Mouse (Mus musculus) lung, adult 2 months (tissue): ENCODE data around the gene Sepsecs.

Experiments used
- CTCF ChIP-seq: fragments of 200-500 bp; IDR thresholded peaks from 2 replicates; pipeline ENCODE4 v1.5.1; 2011; ENCODE audit warnings: mild to moderate bottlenecking, low read length, control low read depth; ENCODE audit not compliant: insufficient read depth
- POLR2A ChIP-seq: fragments of 200-500 bp; IDR thresholded peaks from 2 replicates; pipeline ENCODE4 v1.6.1; 2011; ENCODE audit warnings: low read depth, mild to moderate bottlenecking, control low read depth, low read length, borderline replicate concordance; ENCODE audit errors: extremely low read depth

DNA sequence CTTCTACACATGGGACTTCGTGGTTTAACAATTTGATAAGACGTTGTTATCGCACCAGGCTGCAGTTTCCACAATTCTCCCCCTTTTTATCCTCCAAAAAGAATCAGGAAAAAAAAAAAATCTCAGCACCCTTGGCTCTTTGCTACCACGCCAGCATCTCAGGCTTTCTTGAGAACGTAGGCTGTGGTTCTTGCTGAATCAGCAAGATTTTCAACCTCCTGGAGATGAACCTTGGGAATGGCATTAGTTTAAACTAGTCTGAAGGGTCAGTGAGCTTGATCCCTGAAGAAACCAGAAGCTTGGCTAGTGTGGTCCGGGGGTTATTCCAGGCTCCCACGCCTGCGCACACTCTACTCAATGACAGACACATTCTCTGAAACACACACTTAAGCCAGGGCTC is 41.8 kb downstream of the Sepsecs start:
- TF ChIP-seq POLR2A = no peak
- no peak for TF ChIP-seq CTCF
